In genomic region chr7:143599428-143600230, GRCm38 (mm10) we compare ENCODE assay signal across 8 mouse cellular contexts. TPM values are rescaled to one million over a fixed set of nuclear protein-coding genes. Genes with fewer than 3 reads are reported as not detected.
DNase-seq lines count a peak whose midpoint lies in the region; ATAC-seq lines count a peak whose summit lies in the region.

Gene Cars (minus strand): TSS chr7:143600090.

- intact Hi-C loops in heart, postnatal 14 days (cut with DNase I) = no loop called here

- H3K4me2 ChIP-seq in forebrain, embryonic 14.5 days (ENCODE audit: low read length) = peak within 1 kb of the TSS; percentile 97
- H3K4me2 ChIP-seq in neural tube, embryonic 15.5 days = peak within 1 kb of the TSS; percentile 96

- peak within 1 kb of the TSS; percentile 92 for H3K4me3 ChIP-seq in forebrain, embryonic 14.5 days (ENCODE audit: low read depth, low read length)
- peak within 1 kb of the TSS; percentile 96 for H3K4me3 ChIP-seq in neural tube, embryonic 15.5 days (replicated peaks)

- no peaks in the 10 kb centered on the region for H3K27me3 ChIP-seq in forebrain, embryonic 14.5 days (replicated peaks; ENCODE audit: control insufficient read depth, insufficient read depth, low read length)
- H3K27me3 ChIP-seq in neural tube, embryonic 15.5 days (replicated peaks) = no peaks in the 10 kb centered on the region

- H3K9ac ChIP-seq in forebrain, embryonic 14.5 days (ENCODE audit: low read length) = peak within 1 kb of the TSS; percentile 93
- peak within 1 kb of the TSS; percentile 97 for H3K9ac ChIP-seq in neural tube, embryonic 15.5 days (replicated peaks)

- H3K4me1 ChIP-seq in forebrain, embryonic 14.5 days (ENCODE audit: control insufficient read depth, insufficient read depth, low read length) = peaks cover 8% of the 10 kb centered on the region
- H3K4me1 ChIP-seq in neural tube, embryonic 15.5 days = peaks cover 29% of the 10 kb centered on the region

- DNase-seq in ES-CJ7 (ENCODE audit: low read depth, low spot score) = peak; percentile 100
- DNase-seq in cerebellum, adult 11 months = peak; percentile 85
- DNase-seq in forebrain, embryonic 14.5 days (ENCODE audit: low spot score) = peak; percentile 99
- DNase-seq in heart, postnatal 14 days = peak; percentile 93 to 95
- peak; percentile 94 for DNase-seq in layer of hippocampus, adult 11-12 months (ENCODE audit: low spot score)
- peak; percentile 96 to 97 for DNase-seq in lung, adult 18-20 months
- peak; percentile 92 for DNase-seq in testis, postnatal 14 days (ENCODE audit: low spot score)

- H3K27ac ChIP-seq in forebrain, embryonic 14.5 days (ENCODE audit: low read depth, low read length) = peak within 1 kb of the TSS; percentile 44; the same call in 1 of the 2 replicates
- peak within 1 kb of the TSS; percentile 79 for H3K27ac ChIP-seq in neural tube, embryonic 15.5 days (replicated peaks)

- H3K36me3 ChIP-seq in forebrain, embryonic 14.5 days (ENCODE audit: control insufficient read depth, insufficient read depth, low read length) = peaks cover 6% of the 10 kb centered on the region; the same call in 1 of the 2 replicates
- no peaks in the 10 kb centered on the region; the same call in 1 of the 2 replicates for H3K36me3 ChIP-seq in neural tube, embryonic 15.5 days

- ATAC-seq in forebrain, embryonic 14.5 days = peak; percentile 99
- ATAC-seq in neural tube, embryonic 15.5 days (ENCODE audit: low FRiP score) = peak; percentile 98

- no peaks in the 10 kb centered on the region for H3K9me3 ChIP-seq in forebrain, embryonic 14.5 days (replicated peaks; ENCODE audit: control insufficient read depth, low read length)
- no peaks in the 10 kb centered on the region for H3K9me3 ChIP-seq in neural tube, embryonic 15.5 days (replicated peaks)

- WGBS in forebrain, embryonic 14.5 days = 2% methylated on average over 35 of the region's 35 CpGs
- WGBS in neural tube, embryonic 15.5 days = 3% methylated on average over 35 of the region's 35 CpGs

RNA-seq across cellular contexts. Expression of gene Cars, which starts in this region (rescaled TPM):
- 51.5 and 59.2 TPM in 2 replicates for polyA plus RNA-seq in forebrain, embryonic 14.5 days (2014; fragmentation: Nextera tagmentation; extraction: Ambion mirVana)
- total RNA-seq in heart, postnatal 14 days (2021) = 10 to 100 TPM; 20.0 to 21.2 TPM
- polyA plus RNA-seq in neural tube, embryonic 15.5 days (2015; fragmentation: Nextera tagmentation; extraction: Ambion mirVana) = 70.3 and 72.4 TPM in 2 replicates

Comparison
In these comparisons a context has a peak if more than half of its experiments do, and no peak if none do; other contexts are left out.
1. Peak in every context shown above with its lines: DNase-seq, ATAC-seq, H3K4me3 ChIP-seq and H3K27ac ChIP-seq.